Mouse (Mus musculus) lung, postnatal 0 days (tissue): ENCODE data around the gene Gcnt4.

Experiments
- CTCF ChIP-seq: IDR thresholded peaks from 2 replicates; pipeline ENCODE4 v1.5.1; 2016; ENCODE audit warnings: antibody characterized with exemption, mild to moderate bottlenecking
- EP300 ChIP-seq: IDR thresholded peaks from 2 replicates; pipeline ENCODE4 v1.6.1; 2016; ENCODE audit warnings: antibody characterized with exemption, mild to moderate bottlenecking, control low read depth

DNA sequence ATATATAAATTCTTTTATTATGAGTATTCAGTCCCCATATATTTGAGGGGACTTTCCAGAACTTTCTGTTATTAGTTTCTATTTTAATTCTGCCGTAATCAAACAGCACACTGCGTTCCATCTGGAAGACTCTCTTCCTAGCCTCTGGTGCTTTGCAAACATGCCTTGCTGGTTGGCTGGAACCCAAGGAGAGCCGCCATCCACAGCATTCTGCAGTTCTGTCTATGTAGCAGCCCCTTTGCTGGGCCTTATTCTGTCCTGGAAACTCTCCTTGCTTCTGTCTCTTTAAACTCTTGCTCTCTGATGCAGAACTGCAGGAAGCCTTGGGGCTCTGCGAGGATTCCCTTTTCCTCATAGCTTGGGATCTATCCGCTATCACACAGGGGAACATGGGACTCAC lies 42.6 kb downstream of the Gcnt4 start:
- TF ChIP-seq EP300 (no peak), CTCF (no peak)
